Mouse (Mus musculus): ENCODE data around the gene Acap2. TPM values are rescaled to one million over a fixed set of nuclear protein-coding genes. Genes with fewer than 3 reads are reported as not detected.

Gene Acap2
- total and polyA plus RNA-seq, 2 experiments from 2014 or later, result 10.9 to 26.7 TPM

DNA sequence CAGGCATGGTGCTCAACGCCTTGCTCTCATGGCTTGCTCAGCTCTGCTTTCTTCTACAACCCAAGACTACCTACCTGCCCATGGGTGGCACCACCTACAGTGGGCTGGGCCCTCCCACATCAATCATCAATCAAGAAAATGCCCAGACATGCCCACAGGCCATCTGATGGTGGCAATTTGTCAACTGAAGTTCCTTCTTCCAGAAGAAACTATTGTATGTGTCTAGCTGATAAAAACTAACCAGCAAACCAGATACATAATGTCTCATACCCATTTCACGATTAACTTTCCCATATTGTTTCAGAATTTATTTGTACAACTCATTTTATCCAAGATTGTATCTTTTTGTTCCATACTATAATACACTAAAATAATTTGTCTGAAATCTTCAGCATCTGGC, 15.3 kb downstream of the Acap2 start:
- Histone ChIP-seq H3K4me1 (ENCODE audit: insufficient read depth, low read length) (0 out of 2 replicates have a peak, but pooled peaks cover 2% of the 10 kb centered on the region), H3K4me2 (ENCODE audit: low read depth, low read length, poor library complexity, severe bottlenecking) (no peak overlapping the region), H3K4me3 (ENCODE audit: low read depth, low read length) (no peak overlapping the region), H3K36me3 (ENCODE audit: insufficient read depth, low read length) (no peaks in the 10 kb centered on the region), H3K9me3 (ENCODE audit: low read length) (no peaks in the 10 kb centered on the region), H3K9ac (replicated peaks; ENCODE audit: low read length, poor library complexity, severe bottlenecking) (no peak overlapping the region), H3K27ac (ENCODE audit: low read depth, low read length) (no peak overlapping the region), H3K27me3 (ENCODE audit: insufficient read depth, low read length) (no peaks in the 10 kb centered on the region)
- WGBS, result 92% methylated on average over 2 of the region's 2 CpGs
- no peak for TF ChIP-seq CTCF (IDR thresholded peaks at IDR 0.05)
- DNase-seq (ENCODE audit: low spot score), result no peak
- no peak for ATAC-seq (ENCODE audit: low FRiP score)

- 44% methylated on average over 4 of the region's 4 CpGs for WGBS
- H3K4me1 ChIP-seq (ENCODE audit: insufficient read depth, low read length), result 0 out of 2 replicates have a peak, but pooled peaks cover 2% of the 10 kb centered on the region
- DNase-seq (ENCODE audit: low spot score) (no peak), ATAC-seq (ENCODE audit: low FRiP score) (no peak)
- TF ChIP-seq CTCF (IDR thresholded peaks at IDR 0.05), result no peak
- H3K9me3 ChIP-seq (ENCODE audit: low read length), result no peaks in the 10 kb centered on the region
- H3K27me3 ChIP-seq (ENCODE audit: insufficient read depth, low read length), result no peaks in the 10 kb centered on the region
- no peak overlapping the region for H3K4me2 ChIP-seq (ENCODE audit: low read depth, low read length, poor library complexity, severe bottlenecking)
- no peak overlapping the region for H3K27ac ChIP-seq (ENCODE audit: low read depth, low read length)
- H3K4me3 ChIP-seq (ENCODE audit: low read depth, low read length), result no peak overlapping the region
- no peaks in the 10 kb centered on the region for H3K36me3 ChIP-seq (ENCODE audit: insufficient read depth, low read length)
- no peak overlapping the region for H3K9ac ChIP-seq (replicated peaks; ENCODE audit: low read length, poor library complexity, severe bottlenecking)
Measured at GRCm38 (mm10) chr16:31184727-31185126, 16.3 kb downstream of the Acap2 start.

GRCm38 (mm10) chr16:31182576-31182975, 18.5 kb downstream of the Acap2 start:
- H3K9ac ChIP-seq (replicated peaks; ENCODE audit: low read length, poor library complexity, severe bottlenecking), result no peak overlapping the region
- H3K9me3 ChIP-seq (ENCODE audit: low read length), result no peaks in the 10 kb centered on the region
- H3K36me3 ChIP-seq (ENCODE audit: insufficient read depth, low read length), result no peaks in the 10 kb centered on the region
- no peak for ATAC-seq (ENCODE audit: low FRiP score)
- 70% methylated on average over 9 of the region's 9 CpGs for WGBS
- no peaks in the 10 kb centered on the region for H3K27me3 ChIP-seq (ENCODE audit: insufficient read depth, low read length)
- no peak overlapping the region for H3K27ac ChIP-seq (ENCODE audit: low read depth, low read length)
- H3K4me3 ChIP-seq (ENCODE audit: low read depth, low read length), result no peak overlapping the region
- no peak overlapping the region for H3K4me2 ChIP-seq (ENCODE audit: low read depth, low read length, poor library complexity, severe bottlenecking)
- no peak for TF ChIP-seq CTCF (IDR thresholded peaks at IDR 0.05)
- H3K4me1 ChIP-seq (ENCODE audit: insufficient read depth, low read length), result 0 out of 2 replicates have a peak, but pooled peaks cover 2% of the 10 kb centered on the region
- DNase-seq (ENCODE audit: low spot score), result peak; percentile 44

GRCm38 (mm10) chr16:31180843-31181242, 20.2 kb downstream of the Acap2 start:
- 78% methylated on average over 8 of the region's 8 CpGs for WGBS
- DNase-seq (ENCODE audit: low spot score), result no peak
- no peaks in the 10 kb centered on the region for H3K27me3 ChIP-seq (ENCODE audit: insufficient read depth, low read length)
- no peak for TF ChIP-seq CTCF (IDR thresholded peaks at IDR 0.05)
- H3K27ac ChIP-seq (ENCODE audit: low read depth, low read length), result no peak overlapping the region
- H3K4me1 ChIP-seq (ENCODE audit: insufficient read depth, low read length), result 0 out of 2 replicates have a peak, but pooled peaks cover 2% of the 10 kb centered on the region
- ATAC-seq (ENCODE audit: low FRiP score), result no peak
- no peaks in the 10 kb centered on the region for H3K9me3 ChIP-seq (ENCODE audit: low read length)
- H3K36me3 ChIP-seq (ENCODE audit: insufficient read depth, low read length), result no peaks in the 10 kb centered on the region
- no peak overlapping the region for H3K4me3 ChIP-seq (ENCODE audit: low read depth, low read length)
- no peak overlapping the region for H3K4me2 ChIP-seq (ENCODE audit: low read depth, low read length, poor library complexity, severe bottlenecking)
- H3K9ac ChIP-seq (replicated peaks; ENCODE audit: low read length, poor library complexity, severe bottlenecking), result no peak overlapping the region

- H3K27me3 ChIP-seq (ENCODE audit: insufficient read depth, low read length), result no peaks in the 10 kb centered on the region
- TF ChIP-seq CTCF (IDR thresholded peaks at IDR 0.05), result no peak
- H3K4me1 ChIP-seq (ENCODE audit: insufficient read depth, low read length), result 0 out of 2 replicates have a peak, but pooled peaks cover 2% of the 10 kb centered on the region
- 67% methylated on average over 5 of the region's 5 CpGs for WGBS
- H3K9me3 ChIP-seq (ENCODE audit: low read length), result no peaks in the 10 kb centered on the region
- H3K9ac ChIP-seq (replicated peaks; ENCODE audit: low read length, poor library complexity, severe bottlenecking), result no peak overlapping the region
- no peak overlapping the region for H3K27ac ChIP-seq (ENCODE audit: low read depth, low read length)
- no peak for DNase-seq (ENCODE audit: low spot score)
- H3K36me3 ChIP-seq (ENCODE audit: insufficient read depth, low read length), result no peaks in the 10 kb centered on the region
- no peak overlapping the region for H3K4me2 ChIP-seq (ENCODE audit: low read depth, low read length, poor library complexity, severe bottlenecking)
- no peak for ATAC-seq (ENCODE audit: low FRiP score)
- no peak overlapping the region for H3K4me3 ChIP-seq (ENCODE audit: low read depth, low read length)
Measured at GRCm38 (mm10) chr16:31179384-31179783, 21.7 kb downstream of the Acap2 start.

DNA sequence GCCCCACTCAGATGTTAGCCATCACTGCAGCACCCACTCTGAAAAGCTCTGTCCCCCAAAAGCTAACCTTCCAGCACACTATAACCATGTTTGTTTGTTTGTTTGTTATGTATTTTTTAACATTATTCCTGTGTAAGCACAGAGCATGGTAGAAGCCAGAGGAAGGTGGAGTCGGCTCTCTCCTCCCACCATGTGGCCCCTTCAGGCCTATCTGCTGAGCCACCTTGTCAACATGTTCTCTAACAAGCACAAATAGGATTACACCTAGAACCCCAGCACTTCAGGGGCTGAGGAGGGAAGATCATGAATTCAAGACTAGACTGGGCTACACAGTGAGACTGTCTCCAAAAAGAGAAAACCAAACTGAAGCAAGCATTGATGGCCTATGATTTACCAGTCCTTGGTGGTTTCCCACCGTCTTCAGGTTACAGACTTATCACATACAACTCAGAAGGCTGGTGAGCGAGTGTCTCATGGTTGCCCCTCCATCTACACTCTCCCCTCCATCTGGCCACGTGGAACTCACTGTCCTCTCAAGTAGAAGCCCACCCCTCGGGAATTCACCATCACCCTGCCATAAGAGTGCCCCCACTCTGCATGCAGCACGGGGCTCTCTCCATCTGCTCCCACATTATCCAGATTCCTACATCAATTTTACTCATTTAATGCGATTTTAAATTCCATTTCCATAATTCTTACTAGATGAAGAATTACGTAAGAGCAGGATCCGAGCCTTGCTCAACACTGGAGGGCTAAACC, 26.0 kb downstream of the Acap2 start:
- WGBS, result 85% methylated on average over 9 of the region's 9 CpGs
- H3K27me3 ChIP-seq (ENCODE audit: insufficient read depth, low read length), result no peaks in the 10 kb centered on the region
- no peak for DNase-seq (ENCODE audit: low spot score)
- no peak overlapping the region for H3K9ac ChIP-seq (replicated peaks; ENCODE audit: low read length, poor library complexity, severe bottlenecking)
- no peak overlapping the region for H3K4me3 ChIP-seq (ENCODE audit: low read depth, low read length)
- no peak for ATAC-seq (ENCODE audit: low FRiP score)
- no peaks in the 10 kb centered on the region for H3K9me3 ChIP-seq (ENCODE audit: low read length)
- no peaks in the 10 kb centered on the region for H3K4me1 ChIP-seq (ENCODE audit: insufficient read depth, low read length)
- no peak overlapping the region for H3K27ac ChIP-seq (ENCODE audit: low read depth, low read length)
- TF ChIP-seq CTCF (IDR thresholded peaks at IDR 0.05), result no peak
- no peaks in the 10 kb centered on the region for H3K36me3 ChIP-seq (ENCODE audit: insufficient read depth, low read length)
- H3K4me2 ChIP-seq (ENCODE audit: low read depth, low read length, poor library complexity, severe bottlenecking), result no peak overlapping the region
